Mouse (Mus musculus) layer of hippocampus, postnatal 10 days (tissue): ENCODE data around the gene Ndufa11. TPM values are rescaled to one million over a fixed set of nuclear protein-coding genes. Genes with fewer than 3 reads are reported as not detected.

Source experiments
- DNase-seq, 2 experiments: peaks; one replicate each; pipeline ENCODE4 v3.0.0; 2021; ENCODE audit warnings: low spot score in 2 of 2
- long read RNA-seq: library from polyadenylated mRNA; stranded (forward); transcript quantifications from one replicate; pipeline ENCODE4 v2.0.0, GENCODE M21; 2023
- total RNA-seq, 2 experiments: library from RNA; stranded (reverse); gene quantifications; 2 replicates each; pipeline ENCODE4 v1.2.3; 2021

Ndufa11 gene
- 100 to 1,000 TPM; 262 to 265 TPM for total RNA-seq
- long read RNA-seq, transcript Ndufa11-204 (4 exons, 493 nt): minor isoform, 15 of 285 reads
- long read RNA-seq, transcript Ndufa11-201 (4 exons, 545 nt): major isoform, 245 of 285 reads
- long read RNA-seq, partial matches to known transcripts: 13 of 285 reads
- long read RNA-seq, other reads (novel, unspliced or antisense): 11 of 285 reads

DNA sequence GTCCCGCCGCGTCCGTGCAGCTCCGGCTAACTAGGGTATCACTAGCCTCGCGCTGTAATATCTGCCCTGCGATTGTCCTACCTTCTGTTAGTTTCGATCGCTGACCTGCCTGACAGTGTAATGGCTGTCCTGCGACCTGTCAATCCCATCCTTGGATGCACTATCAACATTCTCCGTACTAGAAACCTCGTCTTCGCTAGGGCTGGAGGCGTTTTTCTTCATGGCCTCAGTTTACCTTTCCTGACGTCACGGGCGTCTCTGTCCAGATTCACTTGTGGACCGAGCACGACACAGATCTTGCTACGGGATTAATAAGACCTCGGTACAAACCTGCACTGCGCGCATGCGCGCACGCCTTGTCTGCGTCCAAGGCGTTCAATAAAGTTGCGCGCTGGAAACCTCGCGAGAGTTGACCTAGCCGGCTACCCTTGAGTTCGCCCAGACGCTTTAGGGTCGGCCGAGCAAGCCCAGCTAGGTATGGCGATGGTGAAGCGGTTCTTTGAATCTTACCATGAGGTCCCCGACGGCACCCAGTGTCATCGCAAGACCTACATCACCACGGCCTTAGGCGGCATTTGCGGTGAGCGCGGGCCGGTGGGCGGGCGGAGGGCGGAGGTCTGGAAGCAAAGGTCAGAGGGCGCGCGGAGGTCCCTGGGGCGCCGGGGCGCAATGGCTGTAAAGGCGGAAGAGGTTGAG is at the start of gene Ndufa11, which contains the start of gene Vmac:
TSS of gene Ndufa11 (plus strand) at position 405 of the 696 bp plus-strand sequence.
TSS of gene Vmac (minus strand) at position 660 of the 696 bp plus-strand sequence.
- peak; percentile 93 to 94 for DNase-seq

DNA sequence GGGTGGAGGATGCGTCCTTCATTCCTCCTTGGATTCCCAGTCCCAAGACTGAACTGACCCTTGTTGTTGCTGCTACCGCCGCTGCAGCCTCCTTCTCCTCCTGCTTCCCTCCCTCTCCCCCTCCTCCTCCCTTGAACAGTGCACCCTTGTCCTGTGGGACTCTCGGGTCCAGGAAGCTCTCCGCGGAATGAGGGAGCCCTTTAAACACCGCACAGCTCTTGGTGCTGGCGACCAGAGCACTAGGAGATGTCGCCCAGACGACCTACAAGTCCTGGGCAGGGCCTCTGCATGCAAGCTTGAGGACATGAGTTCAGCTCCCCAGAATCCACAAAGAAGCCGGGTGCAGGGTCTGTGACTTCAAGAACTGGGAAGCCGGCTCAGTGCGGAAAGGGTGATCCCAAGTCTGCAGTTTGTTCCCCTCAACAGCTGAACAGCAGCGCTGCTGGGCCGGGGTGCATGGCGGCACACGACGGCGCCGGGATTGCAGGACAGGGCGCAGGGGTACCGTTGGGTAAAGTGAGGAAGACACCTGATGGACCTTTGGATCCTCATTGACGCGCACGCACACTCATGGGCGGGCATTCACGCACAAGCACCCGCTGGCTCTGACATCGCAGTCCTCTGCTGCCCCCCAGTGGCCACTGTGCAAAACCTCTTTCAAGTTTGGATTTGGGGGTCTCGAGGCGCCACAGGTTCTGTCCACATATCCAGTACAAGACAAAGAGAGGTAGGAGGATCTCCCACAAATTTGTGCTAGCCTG is 49.0 kb upstream of the Ndufa11 start:
- DNase-seq: peak; percentile 87 to 93

DNA sequence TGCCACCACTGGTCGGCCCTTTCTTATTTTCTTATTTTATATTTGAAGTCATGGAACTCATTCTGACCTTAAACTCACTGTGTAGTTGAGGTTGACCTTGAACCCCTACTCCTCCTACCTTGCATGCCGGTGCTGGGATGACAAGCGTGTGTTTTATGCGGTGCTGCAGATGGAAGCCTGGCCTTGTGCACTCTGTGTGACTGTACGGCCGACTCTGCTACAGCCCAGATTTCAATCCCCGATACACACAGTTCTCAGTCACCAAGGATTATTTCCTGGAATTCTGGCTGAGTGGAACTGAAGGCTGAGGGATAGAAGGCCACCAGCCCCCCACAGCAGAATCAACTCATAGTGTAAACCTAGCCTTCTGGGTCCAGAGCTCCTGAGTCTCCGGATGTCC is 47.8 kb upstream of the Ndufa11 start:
- DNase-seq: no peak

DNA sequence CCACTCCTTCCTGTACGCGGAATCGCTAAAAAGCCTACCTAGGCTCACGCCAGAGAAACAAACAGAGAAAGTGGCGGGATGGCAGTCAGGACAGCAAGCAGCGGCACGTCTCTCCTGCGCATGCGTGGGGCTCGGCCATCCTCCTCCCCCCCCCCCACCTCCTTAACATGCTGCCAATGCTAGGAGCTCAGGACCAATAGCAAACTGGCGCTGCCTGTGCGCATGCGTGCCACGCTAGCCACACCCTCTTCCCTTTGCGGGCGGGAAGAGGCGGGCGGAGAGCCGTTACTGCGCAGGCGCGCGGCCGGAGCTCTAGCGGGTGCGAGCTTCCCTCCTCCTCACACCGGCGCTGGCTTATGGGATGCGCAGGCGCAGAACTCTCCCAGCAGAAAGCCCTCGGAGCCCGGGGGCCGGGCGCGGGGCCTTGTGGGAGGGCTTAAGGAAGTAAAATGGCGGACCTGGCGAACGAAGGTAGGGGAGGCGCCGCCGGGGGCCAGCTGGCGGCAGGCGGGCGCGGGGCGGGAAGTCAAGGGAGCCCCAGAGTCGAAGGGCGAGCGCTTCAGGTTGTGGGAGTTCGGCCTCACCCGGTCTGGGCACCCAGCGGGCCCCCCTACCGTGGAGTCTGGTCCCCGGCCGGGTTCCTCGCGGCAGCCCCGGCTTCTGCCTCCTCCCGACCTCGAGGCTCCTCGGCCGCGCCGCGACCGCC is 44.5 kb upstream of the Ndufa11 start, which contains the start of gene Ranbp3:
TSS of gene Ranbp3 (plus strand) at position 354 of the 706 bp plus-strand sequence.
- peak; percentile 99 for DNase-seq

DNA sequence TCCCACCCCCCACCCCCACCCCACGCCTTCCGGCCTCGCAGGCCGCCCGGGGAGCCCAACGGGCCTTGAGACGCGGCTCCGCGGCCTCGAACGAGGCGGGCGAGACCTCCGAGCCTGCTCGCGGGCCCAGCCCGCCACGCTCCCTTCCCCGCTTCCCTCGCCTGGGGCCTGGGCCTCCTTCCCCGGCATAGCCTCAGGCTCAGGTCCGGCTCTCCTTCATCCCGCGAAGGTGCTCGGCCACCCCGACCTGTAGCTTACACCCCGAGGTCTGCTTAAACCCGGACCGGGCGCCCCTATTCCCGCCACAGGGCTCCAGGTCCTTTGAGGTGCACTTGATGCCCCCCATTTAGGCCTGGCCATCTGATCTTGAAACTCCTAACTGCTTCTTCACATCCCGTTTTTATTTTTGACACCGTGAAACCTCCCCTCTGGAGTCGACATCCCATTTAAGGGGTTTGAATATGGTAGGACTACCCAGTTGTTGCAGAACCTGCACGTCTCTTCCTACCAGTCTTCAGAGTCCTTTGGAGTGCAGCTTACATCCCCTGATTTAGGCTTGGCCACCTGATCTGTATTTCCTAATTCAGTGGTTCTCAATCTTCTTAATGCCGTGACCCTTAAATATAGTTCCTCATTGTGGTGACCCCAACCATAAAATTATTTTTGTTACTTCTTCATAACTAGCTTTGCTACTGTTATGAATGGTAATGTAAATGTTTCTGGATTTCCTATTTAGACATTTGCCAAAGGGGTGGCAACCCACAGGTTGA is 43.7 kb upstream of the Ndufa11 start:
- DNase-seq: peak in 1 of 2 experiments; percentile 58

DNA sequence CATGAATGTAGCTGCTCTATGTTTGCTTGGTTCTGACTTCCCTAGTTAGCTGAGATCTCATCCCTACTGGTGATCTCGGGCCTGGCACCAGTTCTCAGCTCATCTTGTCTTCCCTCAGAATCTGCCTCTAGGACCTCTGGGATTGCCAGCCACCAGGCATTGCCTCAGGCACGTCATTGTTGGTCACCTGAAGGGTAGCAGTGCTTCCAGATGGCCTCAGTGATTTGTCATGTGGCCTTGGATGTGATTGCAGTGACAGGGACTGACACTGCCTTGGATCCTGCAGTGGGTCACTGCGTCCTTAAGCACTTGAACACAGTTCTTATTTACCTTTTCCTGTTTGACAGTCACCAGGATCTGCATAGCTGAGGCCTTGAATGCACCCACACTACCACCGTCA is 35.8 kb upstream of the Ndufa11 start:
- no peak for DNase-seq

DNA sequence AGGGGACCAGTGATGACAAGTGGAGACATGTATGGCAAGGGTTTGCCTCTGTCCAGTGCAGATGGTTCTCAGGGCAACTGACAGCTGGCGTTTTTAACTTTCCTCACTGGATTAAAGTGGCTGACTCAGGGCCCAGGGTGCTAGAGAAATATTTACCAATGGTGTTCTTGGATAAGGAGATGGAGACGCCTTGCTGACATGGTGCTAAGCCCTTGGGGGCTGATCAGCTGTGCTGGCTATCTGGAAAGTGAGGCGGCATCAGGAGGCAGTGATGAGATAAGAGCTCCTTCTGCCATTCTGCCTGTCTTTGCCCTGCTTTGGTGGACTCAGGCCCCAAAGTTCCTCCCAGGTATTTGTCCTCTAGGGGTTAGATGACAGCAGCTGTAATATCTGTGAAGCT is 34.7 kb upstream of the Ndufa11 start:
- DNase-seq: no peak

DNA sequence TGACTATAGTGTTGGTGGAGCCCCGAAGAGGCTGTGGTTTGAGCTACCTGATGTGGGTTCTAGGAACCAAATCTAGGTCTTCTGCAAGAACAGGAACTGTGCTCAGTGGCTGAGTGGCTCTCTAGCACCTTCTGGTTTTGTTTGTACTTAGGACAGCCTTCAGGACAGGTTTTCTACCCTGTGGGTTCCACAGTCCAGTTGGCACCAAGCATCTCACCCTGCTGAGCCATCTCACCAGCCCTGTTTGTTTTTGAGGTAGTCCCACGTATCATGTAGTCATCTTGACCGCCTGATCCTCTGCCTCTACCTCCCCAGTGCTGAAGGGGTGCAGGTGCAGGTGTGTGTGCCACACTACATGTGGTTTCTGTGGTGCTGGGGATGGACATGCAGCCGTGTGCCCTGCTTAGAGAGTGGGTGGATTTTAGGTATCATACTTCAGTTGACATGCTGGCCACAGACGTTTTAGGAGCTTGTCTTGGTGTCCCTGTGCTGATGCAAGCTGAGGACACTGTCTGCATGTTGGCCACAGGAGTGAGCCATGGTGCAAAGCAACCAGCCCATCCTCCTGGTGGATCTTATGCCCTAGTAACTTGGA is 33.9 kb upstream of the Ndufa11 start:
- no peak for DNase-seq

DNA sequence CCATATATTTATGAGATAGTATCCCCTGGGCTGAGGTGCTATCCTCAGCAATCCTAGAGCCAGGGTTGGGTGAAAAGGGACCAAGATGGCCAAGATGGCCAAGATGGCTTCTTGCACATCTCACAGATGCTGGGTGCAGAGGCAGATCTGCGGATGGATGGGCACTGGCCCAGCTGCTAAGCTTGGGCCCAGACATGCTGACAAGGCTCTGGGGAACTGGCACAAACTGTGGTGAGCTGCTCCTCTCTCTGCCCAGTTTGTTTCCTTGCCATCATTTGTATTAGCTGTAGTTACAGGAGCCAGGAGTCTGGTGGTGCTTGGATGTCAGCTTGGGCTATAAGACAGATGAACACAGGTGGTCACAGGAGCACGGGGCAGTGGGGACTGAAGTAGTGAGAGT is 32.9 kb upstream of the Ndufa11 start:
- DNase-seq: no peak

DNA sequence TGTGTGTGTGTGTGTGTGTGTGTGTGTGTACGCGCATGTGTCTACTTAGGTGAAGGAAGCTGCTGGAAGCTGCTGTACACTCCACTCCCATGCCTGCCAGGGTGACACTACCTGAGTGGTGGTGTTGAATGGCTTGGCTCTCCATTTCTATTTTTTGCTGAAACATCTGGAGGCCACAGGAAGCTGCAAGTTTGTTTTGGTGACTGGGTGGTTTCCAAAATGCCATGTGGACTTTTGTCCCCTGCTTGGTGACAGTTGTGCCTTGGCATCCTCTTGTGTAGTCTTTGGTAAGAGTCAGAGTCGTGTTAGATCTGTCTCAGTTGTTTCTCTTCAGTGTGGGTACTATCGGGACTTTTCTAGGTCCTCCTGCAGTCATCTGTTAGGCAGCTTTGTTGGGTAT is 30.8 kb upstream of the Ndufa11 start:
- DNase-seq: no peak

DNA sequence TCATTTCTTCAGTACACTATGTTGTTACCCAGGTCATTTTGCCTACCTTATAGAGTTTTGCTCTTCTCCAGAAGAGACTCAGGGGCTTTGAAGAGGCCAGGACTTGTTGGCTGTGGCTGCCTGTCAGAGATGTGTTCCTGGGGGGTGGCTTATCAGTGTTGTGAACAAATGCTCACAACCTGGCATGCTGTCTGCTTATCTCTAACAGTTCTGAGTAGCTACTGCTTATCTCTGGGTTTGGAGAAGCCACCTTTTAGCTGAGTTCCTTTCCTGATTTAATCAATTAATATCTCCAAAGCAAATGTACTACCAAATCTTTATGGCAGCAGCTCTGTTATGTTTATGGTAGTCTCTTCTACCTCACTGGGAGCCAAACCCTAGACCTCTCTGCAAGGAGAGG is 29.5 kb upstream of the Ndufa11 start:
- DNase-seq: no peak

DNA sequence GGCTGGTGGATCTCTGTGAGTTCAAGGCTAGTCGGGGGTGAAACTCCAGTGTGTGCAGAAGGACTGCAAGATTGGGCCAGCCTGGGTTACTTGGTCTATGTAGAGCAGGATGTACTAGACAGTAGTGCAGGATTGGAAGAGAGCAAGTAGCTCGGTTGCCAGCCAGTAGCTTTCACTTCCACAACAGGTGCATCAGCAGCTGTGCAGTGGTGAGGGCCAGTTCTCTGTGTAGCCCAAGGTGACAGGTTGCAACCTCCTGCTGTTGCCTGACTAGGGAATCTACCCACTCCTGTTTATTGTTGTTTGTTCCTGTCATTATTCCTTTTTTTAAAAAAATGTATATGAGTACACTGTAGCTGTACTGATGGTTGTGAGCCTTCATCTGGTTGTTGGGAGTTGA is 28.9 kb upstream of the Ndufa11 start:
- no peak for DNase-seq

DNA sequence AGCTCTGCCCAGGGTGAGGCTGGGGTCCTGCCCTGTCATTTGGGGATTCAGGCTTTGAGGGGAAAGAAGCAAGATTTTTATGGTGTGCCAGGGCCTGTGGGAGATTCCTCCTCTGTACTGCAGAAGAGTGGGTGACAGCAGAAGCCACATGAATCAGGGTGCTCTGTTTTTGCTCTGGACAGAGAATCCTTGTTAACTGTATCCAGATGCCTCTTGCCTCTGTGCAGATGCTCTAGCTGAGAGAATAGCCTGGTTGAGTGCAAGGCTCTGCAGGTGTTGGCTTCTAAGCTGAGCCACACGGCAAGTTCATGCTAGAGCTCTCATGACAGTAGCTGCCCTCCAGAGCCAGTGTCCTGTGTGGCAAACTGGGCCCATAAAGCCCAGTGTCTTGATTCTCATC is 24.2 kb upstream of the Ndufa11 start:
- no peak for DNase-seq

DNA sequence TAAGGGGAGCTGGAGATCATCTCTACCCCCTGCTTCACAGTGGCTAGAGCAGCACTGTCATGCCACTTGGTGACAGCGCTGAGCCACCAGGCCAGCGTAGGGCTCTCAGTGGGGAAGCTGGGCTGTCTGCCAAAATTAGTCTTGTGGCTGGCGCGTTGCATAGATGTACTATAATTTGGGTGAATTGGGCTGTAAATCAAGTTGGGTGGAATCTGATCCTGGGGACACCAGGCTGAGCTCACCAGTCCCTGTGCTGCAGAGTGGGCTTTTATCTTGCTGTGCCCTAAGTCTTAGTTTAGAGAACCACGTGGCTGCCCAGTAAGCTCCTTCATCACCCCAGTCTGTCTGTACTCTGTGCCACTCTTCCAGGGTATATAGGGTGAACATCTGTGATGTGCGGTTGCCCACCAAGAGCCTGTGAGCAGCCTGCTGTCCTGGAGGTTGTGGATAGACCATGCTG is 23.7 kb upstream of the Ndufa11 start:
- peak; percentile 50 to 61 for DNase-seq

DNA sequence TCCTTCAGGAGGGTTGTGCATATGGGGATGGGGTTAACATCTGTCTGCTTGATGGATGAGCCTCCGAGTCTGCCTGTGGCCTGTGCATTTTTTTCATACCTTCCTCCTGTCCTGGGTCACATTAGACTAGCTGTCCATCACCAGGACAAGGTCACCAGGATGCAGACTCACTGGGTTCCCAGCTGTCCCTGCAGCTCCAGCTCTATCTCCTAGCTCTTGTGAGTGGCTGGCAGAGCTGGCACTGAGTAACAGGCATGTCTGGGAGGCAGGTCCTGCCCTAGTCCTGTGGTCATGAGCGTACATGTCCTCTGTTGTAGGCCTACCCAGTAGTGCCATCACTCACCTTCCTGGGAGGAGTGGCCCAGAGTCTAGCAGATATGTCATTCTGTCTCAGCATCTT is 17.1 kb upstream of the Ndufa11 start:
- no peak for DNase-seq

DNA sequence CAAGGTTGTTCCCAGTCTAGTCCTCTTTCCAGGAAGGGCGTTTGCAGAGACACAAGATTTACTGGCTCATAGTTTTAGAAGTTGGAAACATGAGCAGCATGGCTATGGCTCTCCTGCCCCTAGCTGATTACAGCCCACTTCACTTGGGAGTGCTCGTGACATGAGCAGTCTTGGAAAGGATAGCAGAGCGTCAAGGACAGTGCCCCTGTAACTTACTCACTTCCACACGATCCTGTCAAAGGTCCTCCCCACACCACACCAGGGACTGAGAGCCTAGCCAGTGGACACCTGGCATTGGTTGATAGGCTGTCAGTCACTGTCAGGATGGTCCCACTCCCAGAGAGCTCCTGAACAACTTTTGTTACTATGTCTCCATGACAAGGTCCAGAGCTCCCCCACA is 14.5 kb upstream of the Ndufa11 start:
- DNase-seq: no peak

DNA sequence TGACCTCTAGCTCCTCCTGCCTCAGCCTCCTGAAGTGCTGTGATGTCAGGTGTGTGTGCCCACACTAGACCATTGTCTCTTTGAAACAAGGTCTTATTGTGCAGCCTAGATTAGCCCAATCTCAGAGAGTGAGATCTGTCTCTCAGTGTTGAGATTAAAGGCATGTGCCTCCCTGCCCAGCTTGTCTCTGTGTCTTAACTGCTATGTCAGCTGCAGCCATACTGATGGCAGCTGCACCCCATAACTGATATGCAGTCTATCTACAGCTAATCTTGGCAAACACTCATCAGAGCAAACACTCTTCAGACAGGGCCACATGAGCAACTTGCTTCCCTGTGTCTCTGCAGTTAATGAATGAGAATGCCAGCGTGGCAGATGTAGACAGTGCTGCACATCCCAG is 11.1 kb upstream of the Ndufa11 start:
- no peak for DNase-seq

DNA sequence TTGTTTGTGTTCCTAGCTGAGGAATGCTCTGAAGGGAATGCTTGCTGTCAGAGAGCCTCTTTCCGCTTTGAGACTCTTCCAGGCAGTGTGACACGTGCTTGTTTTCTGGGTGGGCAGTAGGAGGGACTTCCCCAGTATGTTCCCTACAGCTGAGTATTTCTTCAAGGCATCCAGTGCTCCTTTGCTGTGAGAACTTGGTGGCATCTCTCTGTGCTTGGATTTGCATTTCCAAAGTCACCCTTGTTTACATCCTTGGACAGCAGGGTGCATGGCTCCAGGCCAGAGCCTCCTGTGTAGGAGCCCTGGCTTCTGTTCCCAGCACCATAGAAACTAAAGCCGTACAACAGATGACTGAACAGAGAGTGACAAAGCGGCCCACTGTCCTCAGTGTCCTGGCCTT is 8.9 kb upstream of the Ndufa11 start:
- DNase-seq: no peak

DNA sequence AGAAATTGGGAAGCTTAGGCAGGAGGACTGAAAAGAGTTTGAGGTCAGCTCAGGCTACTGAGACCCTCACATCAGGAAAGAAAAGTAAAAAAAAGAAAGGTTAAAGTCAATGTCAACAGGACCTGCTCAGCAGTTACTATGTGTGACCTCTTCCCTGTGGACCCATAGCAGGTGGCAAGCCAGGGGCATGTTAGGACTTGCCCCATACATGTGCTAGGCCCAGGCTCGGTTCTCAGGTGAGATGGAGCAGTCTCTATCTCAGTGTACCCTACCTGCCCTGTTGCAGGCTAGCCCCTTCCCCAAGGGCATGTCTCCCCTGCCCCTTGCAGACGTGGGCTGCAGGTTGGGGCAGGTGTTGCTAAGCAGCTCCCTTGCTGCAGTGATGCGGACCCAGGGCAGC is 7.9 kb upstream of the Ndufa11 start:
- no peak for DNase-seq

DNA sequence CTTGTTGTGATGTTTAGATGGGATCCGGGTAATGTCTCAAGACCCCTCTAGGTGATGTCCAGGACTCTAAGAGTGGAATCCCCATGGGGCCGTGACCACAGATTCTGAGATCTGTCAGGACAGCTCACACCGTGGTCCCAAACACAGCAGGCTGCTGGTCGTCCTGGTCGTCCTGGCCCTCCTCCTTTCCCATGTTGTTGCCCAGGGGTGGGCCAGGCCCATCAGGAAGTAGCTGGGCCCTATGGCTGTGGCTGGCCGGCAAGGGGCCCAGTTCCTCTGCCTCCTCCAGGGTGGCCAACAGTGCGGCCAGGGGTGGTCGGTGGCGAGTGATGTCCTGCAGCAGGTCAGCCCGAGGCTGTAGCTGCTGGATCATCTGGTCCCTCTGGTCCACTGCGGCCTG is 2.2 kb upstream of the Ndufa11 start:
- no peak for DNase-seq
